Mouse (Mus musculus): ENCODE measurements around the gene Acer3.
"Not testable (repeated sequence)": the region's sequence is repeated elsewhere in the genome, so short reads cannot be mapped to it uniquely, and the experiment has no call there.

Gene Acer3

GRCm38 (mm10) chr7:98276263-98276662 is 44.7 kb downstream of the Acer3 start:
- DNase-seq, result no peak

DNA sequence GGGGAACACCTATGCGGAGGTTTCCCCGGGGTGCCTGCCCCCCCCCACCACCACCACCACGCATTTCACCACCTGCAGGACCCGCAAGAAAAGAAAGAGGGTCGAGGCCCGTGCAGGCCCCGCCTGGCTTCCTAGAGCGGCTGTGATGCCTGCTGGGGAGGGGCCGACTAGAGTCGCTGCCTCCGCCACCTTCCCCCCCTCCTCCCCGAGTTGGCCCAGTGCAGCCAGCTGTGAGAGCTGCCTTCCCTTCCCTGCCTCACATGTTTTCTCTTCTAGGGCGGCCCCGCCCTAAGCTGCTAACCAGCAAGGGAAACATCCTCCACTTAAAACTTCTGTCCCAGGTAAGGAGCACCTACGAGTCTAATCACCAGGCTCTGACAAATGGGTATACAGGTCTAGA is 52.8 kb downstream of the Acer3 start:
- DNase-seq, result not testable (repeated sequence)

- DNase-seq, result no peak
Observed at GRCm38 (mm10) chr7:98252520-98252919, 68.5 kb downstream of the Acer3 start.

DNA sequence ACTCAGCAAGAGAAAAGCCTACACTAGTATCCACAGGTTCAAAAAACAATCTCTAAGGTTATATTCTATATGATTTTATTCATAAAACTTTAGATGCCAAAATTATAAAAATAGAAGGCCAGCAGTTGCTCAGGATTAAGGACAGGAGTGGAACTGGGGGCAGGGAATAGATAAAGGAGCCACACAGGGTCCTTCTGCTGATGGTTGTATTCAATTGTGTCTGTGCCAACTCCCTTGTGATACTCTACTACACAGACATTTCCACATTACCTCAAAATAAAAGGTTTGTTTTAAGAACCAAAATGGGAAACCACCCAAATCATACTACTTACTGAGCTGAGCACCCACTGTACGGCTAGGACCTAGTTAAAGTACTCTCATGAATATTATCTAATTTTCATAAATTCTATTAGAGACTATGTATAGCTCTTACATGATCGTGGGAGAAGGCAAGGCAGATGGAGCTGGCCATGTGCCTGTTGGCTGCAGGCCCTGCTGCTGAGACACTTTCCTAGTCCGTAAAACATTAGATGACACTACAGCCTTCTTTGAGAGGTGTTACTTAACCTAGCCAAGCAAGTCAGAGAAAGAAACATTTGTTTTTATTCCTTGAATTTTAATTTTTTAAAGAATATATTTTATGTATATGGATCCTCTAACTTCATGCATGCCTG is 84.2 kb downstream of the Acer3 start:
- peak; percentile 87 for DNase-seq

GRCm38 (mm10) chr7:98223796-98224195 is 97.2 kb downstream of the Acer3 start:
- no peak for DNase-seq

GRCm38 (mm10) chr7:98216713-98217112 is 104.3 kb downstream of the Acer3 start:
- DNase-seq, result no peak

DNA sequence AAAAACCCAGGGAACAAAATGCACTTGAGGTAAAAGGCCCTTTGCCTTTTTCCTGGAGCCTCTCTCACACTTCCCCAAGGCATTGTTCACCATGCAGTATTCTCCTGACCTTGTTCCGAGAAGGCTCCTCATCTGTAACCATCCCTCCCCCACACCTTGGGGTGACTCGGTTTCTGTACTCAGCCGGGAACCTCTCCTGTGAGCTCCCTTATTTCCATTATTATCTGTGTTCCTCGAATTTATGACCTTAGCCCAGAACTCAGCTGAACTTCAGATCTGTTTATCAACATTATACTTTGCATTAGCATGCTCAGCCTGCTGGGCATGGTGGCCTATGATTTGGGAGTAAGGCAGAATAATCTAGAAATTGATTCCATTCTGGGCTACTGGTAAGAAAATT is 118.1 kb downstream of the Acer3 start:
- DNase-seq, result no peak

DNA sequence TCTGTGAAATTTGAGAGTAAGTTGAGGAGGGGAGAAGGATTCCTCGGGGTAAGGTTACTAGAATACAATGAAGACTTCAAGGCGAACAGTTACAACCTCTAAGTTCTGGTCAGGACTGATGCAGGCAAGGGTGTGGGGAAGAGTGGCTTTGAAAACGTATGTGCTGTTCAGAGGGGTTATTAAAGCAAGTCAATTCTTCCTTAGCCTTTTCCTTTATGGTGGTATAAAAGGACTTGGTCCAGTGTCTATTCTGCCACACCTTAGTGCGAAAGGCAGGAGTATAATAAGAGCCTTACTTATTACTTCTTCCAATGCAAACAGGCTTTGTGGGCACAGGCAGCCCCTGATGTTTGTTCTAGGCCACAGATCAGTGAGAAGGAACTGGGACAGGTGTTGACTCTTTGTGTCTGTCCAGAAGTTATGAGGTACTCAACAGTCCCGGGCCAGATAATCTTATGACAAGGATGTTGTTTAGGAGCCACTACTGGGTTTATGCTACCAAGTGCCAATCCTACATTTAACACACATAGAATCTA is 119.4 kb downstream of the Acer3 start:
- DNase-seq, result no peak

DNA sequence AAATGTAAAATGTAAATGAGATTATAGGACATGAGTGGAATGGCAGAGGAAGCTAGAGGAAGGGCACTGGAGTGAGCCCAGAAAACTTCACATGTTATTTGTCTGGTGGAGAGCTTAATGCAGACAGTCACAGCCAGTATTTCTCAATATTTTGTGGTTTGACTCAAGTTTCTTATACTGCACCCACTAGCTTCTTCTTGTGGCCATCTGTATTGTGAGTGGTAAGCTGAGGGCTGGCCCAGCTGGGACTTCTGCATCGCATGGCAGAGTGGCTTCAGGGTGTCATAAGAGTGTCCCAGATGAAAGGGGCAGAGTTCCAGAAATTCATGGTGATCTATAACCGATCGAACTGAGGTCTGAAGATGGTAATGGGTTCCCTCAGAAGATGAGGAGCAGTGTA is 120.6 kb downstream of the Acer3 start:
- DNase-seq, result no peak

GRCm38 (mm10) chr7:98199381-98199780 is 121.6 kb downstream of the Acer3 start, which contains the start of gene B3gnt6:
TSS of gene B3gnt6 (minus strand) at chr7:98199481.
- DNase-seq, result no peak

DNA sequence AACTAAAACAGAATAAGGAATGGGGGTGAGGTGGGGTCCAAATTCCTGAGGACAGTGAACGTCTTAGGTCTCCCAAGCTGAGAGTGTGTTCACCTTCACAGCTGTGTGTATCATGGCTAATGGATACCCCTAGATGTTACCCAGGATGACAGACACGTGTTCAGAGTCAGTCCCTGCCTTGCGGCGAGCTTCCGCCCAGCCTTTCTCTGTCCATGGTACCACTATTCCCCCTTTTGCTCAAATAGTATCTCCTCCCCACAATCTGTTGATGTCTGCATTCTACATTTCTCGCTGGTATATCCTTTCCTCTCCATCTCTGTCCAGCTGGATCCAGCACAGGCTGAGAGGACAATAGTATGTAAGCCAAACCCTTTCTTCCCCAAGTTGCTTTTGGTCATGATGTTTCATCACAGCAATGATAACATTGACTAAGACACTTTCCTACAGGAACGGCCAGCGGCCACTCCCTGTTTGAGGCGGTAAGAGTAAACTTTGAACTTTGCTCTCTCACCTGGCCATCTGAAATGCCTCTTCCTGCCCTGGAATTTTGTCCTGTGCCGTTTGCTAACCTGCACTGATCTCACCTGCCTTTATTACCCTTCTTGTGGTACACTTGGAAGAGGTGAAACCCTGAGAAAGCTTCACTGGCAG is 125.7 kb downstream of the Acer3 start:
- no peak for DNase-seq

DNA sequence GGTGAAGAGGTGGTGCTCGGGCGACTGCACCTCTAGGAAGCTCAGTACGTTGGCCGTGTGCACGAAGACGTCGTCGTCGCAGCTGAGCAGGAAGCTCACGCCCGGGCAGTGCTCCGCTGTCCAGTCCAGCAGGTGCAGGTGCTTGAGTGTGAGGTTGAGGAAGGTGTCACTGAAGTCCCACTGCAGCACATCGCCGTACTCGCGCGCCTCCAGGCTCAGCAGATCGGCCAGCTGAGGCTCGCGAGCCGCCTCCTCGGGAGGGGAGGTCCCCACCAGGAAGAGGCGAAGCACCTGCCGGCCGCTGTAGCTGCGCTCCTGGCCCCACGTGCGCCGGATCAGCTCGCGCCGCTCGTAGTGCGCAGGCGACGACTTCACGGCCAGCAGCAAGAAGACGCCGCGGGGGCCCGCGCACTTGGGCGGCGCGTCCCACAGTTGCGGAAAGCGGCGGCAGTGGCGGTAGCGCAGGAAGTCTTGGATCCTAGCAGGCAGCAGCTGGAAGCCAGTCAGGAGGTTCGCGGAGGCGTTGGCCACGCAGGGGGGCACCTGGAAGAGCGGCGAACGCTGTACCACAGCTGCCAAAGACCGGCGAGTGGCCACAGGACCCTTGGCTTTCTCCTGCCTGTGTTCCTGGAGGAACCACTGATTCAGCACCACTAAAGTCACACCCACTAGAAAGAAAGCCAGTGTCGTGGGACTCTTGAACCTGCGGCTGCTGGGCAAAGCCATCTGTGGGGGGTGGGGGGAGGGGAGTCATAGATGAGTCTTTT is 126.8 kb downstream of the Acer3 start:
- no peak for DNase-seq

DNA sequence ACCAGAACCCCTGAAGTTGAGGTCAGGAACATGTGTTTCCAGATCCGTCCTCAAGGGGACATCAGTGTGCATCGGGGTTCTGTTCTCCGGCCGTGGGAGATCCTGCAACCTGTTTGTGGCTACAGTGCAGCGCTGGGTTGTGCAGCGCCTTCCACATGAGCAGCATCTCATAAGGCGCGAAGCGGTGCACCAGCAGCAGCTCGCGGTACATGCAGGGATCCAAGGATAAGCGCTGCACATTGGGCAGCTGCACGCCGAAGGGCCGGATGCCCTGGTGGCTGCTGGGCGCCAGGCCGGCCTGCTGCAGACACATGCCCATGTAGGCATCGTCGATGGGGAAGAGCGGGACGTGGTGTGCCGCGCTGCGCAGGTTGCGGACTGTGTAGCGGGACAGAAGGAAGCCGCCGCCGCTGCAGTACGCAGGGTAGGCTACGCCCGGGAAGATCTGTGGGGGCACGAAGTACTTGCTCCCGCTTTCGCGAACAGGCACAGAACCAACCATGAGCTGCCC is 127.4 kb downstream of the Acer3 start:
- peak; percentile 21 for DNase-seq

- no peak for DNase-seq
Observed at GRCm38 (mm10) chr7:98191571-98192250, 129.3 kb downstream of the Acer3 start.

GRCm38 (mm10) chr7:98190578-98190977 is 130.4 kb downstream of the Acer3 start:
- no peak for DNase-seq

DNA sequence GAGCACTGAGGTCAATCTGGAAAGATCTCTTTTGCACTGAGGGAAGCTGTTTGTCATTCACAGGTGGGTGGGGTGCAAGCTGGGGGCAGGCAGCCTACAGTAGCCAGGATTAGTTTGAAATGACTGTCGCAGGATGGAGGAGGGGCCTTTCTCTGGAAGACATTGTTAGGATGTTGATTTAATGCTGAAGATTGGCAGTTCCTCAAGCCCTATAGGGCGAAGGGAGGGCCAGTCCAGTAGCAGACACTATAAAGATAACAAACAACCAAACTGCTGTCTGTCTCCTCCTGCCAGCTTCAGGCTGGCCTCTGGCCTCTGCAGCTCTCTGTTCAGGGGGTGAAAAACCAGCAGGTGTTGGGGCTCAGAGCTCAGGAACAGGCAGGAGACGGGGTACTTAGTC is 131.3 kb downstream of the Acer3 start:
- no peak for DNase-seq

- no peak for DNase-seq
Observed at GRCm38 (mm10) chr7:98188680-98189079, 132.3 kb downstream of the Acer3 start.

DNA sequence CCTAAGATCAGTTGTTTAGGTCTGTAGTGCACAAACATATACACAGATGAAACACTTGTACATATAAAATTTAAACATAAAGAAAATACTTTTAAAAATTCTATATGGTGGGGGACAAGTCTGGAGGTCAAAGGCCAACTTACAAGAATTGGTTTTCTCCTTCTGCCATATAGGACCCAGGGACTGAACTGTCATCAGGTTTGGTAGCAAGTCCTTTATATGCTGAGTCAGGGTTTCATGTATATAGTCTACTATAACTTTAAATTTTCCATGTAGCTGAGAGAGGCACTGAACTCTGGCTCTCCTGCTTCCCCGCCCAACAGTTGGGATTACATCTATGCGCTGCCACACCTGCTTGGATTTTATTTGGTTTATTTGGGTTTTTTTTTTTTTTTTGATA is 132.8 kb downstream of the Acer3 start:
- DNase-seq, result no peak

GRCm38 (mm10) chr7:98187332-98187731 is 133.7 kb downstream of the Acer3 start:
- DNase-seq, result not testable (repeated sequence)

DNA sequence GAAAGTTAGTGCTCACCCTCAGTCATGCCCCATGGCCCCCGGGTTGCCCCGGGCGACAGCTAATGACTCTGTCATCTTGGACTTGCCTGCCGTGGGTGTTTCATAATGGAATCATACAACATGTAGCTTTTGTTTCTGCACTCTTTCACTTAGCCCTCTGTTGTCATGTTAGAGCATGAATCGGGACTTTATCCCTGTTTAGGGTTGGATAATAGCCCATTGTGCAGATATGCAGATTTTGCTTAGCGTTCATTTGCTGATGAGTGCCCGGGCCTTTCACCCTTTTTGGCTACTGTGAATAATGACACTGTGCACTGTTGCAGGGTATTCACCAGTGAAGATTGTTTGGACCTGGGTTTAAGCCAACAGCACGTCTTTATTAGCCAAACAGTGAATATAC is 134.4 kb downstream of the Acer3 start:
- DNase-seq, result no peak

DNA sequence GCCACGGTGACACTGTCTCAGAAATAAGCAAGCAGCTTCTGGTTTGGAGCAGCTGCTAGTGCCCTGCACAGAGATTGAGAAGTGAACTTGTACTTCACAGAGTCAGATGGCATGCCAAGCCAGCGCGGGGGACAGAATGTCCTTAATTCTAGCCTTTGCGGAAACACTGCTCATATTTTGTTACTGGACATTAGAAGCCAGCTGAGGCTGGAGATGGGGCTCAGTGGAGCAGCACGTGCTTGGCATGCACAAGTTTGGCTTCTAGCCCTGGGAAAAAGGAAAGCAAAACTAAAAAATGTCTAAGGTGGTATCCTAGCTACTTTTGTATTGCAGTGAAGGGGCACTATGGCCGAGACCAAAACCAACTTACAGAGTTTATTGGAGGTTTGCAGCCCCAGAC is 135.7 kb downstream of the Acer3 start:
- no peak for DNase-seq

GRCm38 (mm10) chr7:98178560-98179231 is 142.3 kb downstream of the Acer3 start:
- DNase-seq, result no peak
